Mouse (Mus musculus) T-cell, adult 2 months (primary cell): ENCODE measurements around the gene Tcf21.

Source experiments
- DNase-seq: peaks from one replicate; pipeline ENCODE4 v3.0.0; 2022; ENCODE audit warnings: low spot score

Gene Tcf21

DNA sequence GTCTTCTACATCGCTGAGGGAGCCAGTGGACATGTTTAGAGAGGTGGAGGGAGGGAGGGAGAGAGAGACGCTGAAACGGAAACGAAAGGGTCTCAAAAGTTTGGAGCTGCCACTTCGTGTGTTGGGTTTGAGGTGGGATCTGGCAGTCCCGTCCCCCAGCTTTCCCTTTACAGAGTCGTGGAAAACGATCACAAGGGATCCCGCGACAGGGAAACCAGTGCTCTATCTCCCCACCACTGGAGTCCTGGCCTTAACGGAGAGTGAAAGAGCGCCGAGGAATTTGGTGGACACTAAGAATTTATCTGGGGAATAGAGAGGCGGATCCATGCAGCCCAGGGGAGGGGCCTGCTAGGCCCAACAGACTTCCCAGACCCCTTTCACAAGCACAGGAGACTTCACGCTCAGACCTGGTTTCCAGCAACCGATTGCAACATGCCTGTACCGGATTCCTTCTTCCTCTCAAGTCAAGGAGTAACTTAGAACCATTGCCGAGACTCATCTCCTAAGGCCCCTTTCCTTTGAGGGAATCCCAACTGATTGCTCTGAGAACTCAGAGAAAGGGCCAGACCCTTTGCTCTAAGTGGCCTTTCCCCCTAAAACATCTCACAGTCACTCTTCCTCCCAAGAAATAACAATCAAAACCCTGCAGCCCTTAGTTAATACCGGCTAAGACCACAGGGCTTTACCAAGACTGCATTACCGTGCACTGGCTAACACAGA is at the start of gene Tcf21:
Tcf21 (minus strand) TSS at position 304 of the 720 bp plus-strand sequence.
- no peak for DNase-seq

DNA sequence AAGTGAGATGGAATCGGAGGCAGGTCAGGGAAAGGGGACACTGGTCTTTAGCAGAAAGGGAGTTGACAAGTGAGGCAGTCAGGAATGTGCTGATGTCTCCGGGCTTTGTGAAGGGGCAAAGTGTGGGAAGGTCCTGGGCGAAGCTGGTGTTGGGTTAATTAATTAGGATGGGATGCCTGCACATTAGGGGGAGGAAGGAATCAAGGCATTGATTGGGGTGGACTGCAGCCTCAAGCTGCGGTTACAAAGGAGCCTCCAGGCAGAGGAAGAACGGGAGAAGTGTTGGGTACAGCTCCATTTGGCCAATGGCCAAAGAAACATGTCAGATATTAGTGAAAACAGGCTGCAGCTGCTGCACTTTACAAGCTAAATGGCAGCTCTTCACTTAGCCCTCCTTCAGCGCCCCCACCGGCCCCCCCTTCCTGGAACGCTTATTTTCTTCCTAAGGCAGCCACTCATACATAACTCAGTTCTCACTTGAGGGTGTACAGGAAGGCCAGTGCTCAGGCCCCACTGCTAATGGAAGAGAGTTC is 48.5 kb upstream of the Tcf21 start:
- no peak for DNase-seq

DNA sequence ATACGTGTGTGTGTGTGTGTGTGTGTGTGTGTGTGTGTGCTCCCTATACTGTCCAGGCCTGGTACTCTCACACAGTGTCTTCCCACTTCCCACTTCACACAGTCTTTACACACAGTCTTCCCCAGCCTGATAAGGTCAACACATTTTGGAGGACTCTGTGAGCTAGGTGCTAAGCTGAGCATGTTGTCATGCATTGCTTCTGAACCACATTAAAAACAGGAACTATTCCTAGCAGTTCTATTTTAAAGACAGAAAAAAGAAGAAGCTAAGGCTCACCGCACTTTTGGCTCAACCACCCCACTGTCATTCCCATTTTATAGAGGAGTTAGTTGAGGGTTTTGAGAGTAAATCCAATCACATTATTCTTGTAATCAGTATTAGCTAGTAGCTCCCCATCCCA is 47.2 kb upstream of the Tcf21 start:
- DNase-seq = no peak

DNA sequence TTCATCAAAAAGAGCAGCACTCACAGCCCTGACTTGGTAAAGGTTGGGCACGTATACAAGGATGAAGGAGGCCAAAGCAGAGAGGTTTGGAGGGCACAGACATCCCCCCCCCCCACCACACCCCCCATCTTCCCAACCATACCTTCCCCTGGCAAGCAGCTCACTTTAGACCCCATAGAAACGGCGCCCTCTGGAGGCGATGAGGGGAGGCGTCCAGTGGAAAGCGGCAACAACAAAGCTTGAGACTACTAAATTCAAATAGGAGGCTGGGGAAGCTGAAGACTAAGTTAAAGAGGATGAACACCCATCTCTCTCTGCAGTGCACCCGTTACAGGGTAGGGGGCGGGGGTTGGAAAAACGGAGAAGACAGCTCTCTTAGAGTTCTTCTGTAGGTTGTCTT is 38.1 kb upstream of the Tcf21 start:
- DNase-seq = no peak

DNA sequence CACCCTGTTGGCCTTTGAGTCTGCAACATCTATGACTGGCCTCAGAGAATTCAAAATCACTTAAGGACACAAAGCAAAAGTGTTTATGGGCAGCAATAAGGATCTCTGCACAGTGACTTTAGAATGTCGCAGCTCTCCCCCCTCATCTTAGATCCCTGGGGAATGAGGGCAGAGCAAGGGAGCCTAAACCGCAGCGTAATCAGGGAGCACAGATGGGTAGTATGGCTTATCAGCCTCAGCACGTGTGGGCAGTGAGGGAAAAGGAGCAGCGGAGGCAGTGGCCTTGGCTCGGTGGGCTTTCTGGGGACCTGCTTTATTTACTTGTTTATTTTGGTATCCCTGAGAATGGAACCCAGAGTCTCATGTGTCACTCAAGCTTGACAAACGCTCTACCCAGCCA is 34.4 kb upstream of the Tcf21 start:
- DNase-seq = no peak

DNA sequence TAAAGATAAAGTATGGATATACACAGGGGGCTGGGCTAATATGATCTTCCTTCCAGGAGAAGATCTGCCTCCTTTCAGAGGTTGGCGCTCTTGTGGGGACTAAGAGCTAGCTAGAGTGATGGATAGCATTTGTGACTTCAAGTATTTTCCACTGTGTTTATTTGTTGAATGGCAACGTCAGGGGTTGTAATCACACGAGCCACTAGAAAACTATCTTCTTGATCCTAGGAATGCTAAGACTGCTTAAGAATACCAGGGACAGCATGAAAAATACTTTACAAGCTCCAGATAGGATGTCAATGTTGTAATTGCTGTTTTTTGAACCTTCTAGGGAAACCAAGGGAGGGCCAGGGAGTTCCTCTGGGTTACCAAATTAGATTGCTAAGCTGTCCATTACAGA is 25.4 kb upstream of the Tcf21 start:
- DNase-seq = no peak

DNA sequence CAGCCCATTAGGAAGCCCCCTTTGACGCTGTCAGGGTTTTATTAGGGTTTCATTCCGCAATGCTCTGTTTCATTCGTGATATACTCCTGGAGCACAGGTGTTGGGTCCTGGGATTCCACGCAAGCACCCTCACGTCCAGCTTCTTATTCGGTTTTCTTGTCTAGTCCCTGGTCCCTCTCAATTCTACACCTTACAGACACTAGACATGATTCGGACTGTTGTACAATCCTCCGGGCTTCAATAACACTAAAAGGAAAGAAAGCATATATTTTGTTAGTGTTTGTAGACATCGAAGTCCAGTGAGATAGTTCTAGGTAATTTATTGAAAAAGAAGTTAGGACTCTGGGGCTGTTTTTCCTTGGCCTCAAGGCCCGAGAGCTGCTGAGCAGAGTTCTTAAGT is 24.8 kb upstream of the Tcf21 start:
- no peak for DNase-seq

DNA sequence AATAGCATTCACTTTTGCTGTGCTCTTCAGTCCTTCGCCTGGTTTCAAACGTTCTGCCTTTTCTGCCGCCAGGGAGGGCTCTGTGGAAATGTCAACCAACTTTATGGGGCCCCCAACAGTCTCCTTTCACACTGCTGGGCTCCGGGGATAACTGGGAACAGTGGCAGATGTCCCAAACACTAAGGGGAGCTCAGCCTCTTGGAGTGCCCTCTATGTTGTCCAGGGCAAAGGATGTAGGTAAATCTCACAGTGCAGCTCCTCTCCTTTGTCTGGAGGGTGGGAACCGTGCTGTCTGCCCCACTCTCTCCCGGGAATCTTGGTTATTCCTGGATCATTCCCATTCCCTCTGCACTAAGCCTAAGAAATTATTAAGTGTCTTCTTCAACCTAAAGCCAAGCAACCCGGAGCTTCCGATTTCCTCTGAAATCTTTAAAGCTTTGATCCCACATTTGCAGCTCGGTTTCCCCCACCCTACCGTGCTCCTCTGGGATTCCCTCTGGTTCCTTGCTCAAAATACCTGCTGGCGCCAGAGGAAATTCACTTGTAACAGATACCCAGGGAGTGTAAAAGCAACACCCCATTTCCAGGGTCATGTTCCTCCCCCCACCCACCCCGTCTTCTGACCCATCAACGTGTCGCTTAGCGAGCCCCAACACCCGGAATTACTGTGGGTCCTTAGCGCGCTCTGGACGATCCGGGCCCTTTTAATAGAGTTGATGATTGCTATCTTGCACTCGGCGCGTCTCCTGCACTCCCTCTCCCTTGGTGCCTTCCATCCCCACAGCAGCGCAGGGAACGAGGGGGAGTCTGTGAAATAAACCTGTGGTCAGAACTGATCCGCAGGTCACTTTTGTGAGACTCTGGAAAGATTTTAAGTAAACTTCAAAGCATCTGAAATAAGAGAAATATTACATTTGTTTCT is 23.7 kb upstream of the Tcf21 start:
- DNase-seq = no peak

DNA sequence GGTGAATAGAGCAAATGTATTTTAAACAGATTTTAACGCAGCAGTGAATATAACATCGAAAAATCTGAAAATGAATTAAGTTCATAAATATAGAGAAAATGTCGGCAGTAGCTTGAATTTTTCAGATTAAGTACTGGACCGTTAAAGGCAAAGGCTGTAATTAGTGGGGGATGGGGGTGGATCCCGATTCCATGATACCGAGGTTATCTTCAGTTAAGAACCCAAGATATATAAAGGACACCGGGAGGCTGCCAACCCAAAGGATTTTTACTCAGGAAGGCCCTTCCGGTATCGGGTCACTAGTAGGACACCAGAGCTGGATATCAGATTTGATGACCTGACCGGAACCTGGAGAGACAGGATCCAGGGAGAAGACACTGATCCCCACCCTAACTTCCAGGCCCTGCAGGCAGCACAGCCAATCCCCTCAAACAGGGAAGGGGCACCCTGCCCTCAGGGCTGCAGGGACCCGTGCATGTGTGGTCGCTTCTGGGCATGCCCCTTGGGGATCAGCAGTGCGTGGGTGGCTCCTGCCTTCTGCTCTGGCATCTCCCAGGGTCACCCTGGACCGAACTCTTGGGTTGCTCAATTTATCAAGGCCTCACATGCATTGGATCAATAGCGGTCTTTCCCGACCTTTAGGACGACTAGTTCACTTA is 22.9 kb upstream of the Tcf21 start:
- DNase-seq = no peak

DNA sequence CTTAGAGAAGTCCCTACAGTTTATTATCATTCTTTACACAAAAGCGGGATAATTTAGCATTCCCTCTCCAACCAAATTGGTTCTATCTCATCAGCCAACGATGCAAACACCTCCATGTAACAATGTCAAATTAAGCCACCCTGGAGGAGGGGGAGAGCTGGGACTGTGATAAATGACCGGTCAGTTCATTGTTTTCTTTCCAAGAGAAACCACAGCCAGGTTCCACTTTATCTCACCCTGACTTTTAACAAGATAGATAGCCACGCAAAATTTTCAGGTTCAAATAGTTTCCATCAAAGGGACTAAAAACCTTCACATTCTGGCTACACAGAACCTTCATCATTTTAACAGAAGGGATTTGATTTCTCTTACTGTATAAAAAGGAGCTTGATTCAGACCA is 22.1 kb upstream of the Tcf21 start:
- DNase-seq = no peak

DNA sequence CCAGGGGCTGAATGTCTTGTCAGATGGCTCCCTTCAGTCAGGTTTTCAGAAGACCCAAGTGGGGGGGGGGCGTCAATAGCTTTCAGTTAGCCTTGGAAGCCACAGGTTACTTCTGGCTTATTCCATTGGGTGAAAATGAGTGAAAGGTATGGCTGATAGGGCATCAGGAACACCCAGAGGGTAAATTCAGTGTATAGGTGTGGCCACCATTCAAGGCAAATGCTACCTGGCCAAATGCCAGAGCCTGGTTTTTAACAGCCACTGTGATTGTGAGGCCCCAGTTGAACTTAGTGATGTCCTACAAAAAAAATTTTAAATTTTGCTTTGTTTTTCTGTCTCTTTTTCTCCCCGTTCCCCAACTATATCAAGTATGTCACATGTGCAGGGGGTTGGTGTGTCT is 6.3 kb upstream of the Tcf21 start:
- no peak for DNase-seq

DNA sequence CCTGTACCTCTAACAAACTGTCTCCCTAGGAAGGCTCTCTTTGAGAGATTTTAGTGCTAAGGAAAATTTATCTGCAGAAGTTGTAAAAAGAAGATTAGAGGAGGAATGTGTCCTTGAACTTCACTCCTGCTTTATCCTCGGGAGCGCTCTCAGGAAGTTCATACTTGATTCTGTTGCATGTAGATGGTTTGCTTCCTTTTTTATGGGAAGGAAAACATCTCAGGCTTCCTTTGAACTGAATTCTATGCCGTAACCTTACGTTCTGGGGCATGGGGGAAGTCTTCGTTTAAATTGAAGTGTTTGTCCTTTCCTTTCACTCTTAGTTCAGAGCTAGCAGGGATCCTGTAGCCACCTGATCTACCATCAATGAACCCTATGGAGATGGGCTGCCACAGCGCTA is 2.9 kb upstream of the Tcf21 start:
- DNase-seq = no peak

DNA sequence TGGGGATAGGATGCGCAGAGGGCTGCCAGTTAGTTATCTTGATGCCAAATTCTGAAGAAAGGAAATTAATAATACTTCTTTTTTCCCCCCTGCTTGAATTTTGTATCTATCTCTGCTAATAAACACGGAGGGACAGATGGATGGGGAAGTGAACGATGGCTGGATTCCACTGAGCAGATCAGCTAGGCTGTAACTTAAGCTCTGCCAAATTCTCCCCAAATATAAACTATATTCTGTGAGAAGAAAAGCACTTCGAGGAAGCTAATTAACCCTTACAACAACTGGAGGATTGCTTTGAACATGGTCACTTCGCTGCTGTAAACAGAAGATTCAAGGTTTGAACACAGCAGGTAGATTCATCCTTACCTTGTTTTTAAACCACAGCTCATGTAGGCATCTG is 2.5 kb upstream of the Tcf21 start:
- DNase-seq = no peak

DNA sequence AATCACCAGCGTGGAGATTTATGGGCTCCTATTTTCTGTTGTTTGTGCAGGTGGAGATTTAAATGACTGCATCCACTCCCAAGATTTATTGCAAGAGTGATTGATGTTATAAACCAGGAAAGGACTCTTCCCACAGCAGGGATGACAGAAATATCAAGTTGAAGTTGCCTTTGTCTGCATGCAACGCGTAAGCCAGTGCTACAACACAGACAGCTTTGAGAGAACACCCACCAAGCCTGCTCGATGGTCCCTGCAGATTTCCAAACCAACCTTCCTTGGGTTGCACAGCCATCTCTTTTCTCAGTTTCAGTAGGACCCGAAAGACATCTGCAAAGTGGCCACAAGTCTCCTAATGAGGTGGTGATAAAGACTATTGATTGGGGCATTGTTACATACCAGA is 1.7 kb upstream of the Tcf21 start:
- no peak for DNase-seq

DNA sequence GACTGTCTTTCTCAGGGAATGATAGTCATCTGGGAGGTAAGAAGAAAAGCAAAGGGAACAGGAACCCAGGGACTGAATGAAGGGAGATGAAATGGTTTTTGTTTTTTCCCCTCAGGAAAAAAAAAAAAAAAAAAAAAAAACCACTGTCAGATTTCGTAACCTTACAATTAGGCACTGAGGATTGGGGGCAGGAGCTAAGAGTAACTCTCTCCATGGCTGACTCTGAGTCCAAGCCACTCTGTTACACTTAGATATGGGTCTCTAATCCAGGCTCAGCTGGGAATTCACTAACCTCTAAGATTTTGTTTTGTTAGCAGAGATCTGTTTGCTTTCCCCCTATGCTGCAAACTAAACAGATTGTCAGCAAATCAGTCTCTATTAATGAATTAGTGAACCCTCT is 1.3 kb upstream of the Tcf21 start:
- no peak for DNase-seq

DNA sequence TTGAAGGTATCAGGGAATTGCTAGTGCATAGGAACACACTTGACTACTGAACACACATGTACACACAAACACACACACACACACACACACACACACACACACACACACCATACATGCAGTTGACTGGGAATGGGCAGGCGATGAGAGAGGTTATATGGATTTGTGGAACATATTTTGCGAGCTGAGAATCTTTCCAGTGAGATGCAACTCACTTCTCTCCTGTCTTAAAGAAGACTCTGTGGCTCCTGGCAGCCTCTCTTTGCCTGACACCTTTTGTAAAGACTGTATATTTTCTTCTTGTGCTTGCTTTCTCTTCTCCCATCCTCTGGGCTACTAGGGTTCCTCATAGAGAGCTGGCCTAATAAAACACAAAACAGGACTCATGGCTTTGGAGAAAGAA is 867 bp upstream of the Tcf21 start:
- DNase-seq = no peak

DNA sequence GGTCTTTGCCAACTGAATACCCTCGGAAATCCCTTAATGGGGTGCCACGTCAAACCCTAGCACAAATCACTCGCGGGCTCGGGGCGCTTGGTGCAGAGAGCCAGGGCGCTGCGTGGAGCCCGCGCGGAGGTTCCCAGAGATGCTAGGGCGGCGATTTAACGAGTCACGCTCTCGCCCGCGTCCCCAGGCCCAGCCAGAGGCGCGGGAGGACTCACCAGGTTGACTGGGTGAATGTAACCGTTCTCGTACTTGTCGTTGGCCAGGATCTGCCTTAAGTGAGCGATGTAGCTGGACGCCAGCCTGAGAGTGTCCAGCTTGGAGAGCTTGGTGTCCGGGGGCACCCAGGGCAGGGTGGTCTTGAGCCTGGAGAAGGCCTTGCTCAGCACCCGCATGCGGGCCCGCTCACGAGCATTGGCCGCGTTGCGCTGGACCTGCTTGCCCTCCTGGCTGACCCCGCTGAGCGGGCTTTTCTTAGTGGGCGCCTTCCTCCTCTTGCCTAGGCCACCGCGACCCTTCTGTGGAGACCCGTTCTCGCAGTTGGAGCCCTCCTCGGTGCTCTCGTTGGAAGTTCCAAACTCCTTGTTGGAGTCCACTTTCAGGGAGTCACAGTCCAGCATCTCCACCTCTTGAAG is 619 bp downstream of the Tcf21 start:
- DNase-seq = no peak

DNA sequence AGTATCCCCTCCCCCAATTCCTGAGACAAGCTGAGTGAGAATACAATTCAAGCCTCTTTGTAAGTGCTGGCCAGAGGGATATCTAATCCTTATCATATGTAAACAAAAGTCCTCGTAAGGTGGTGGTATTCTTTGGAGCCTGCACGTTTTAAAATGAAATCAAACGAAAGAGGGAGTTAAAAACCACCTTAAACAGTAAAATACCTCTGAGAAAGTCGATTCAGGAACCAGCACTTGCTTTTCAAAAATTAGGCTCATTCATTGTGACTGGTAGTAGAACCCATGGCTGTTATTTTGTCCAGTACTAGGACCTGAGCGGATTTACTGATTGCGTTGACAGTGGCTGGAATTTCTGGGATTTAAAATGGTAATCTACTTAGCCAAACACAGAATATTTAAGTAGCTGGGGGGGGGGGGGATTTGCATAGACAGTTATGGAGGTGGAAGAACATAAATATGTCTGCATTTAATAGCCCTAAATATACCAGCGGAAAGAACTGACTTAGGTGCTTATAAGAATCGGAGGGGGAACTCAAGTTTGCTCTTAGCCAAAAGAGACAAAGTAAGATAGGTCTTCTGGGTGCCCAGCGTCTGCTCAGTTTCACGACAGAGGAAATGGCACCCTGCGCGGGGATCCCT is 1.3 kb downstream of the Tcf21 start:
- no peak for DNase-seq

DNA sequence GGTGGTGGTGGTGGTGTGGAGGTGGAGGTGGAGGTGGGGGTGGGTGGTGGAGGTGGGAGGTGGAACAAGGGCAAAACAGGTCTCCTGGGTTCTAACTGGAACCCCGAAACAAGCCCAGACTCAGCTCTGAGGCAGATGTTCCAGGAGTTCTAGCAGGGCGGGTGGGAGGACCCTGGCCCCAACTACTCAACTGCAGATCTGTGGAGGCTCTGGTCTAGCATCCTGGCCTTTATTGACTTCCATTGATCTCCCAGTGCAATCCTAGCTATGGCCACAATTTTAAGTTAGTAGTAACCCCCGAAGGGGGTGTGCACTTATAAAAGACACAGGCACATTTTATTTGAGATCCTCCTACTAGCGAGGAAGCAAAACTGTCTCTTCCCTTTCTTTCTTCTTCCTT is 2.0 kb downstream of the Tcf21 start:
- DNase-seq = no peak

DNA sequence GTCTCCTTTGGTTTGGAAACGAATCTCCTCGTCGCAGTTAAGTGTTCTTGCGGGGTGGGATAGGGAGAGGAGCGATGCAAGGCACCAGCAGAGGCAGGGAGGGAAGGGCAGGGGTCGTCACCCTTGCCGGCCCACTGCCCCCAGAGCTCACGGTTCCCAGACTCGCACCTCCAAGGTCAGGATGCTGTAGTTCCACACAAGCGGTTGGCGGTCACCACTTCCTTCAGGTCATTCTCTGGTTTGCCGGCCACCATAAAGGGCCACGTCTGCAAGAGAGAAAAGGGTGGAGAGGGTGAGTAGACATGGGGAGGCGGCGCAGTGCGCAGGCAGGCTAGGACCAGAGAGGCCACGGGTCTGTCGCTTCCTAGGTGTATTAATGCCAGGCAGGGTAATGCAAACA is 2.4 kb downstream of the Tcf21 start:
- DNase-seq = no peak

DNA sequence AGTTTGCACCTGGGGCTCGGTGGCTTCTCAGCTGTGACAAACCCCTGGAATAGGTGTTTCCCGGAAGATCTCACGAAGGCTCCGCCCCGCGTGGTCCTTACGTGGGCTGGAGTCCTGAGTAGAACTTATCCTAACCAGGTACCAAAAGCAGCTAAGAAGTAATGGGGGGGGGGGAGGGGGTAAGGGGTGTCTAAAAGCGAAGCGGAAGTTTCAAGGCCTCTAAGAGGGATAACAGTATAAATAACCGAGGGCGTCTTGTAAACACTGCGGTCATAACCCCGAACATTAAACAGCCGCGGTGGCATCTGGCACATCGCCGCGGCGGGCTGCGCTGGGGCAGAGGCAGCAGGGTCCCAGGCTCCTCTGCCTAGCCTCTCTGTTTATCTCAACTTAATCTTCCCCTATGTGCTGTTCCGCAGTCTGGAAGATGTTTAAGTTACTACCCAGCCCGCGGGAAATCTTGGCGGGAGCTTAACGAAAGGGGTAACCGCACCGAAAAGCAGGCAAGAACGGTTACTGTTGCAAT is 3.7 kb downstream of the Tcf21 start:
- no peak for DNase-seq
